Mouse (Mus musculus): ENCODE data around the gene Arhgef25. TPM values are rescaled to one million over a fixed set of nuclear protein-coding genes. Genes with fewer than 3 reads are reported as not detected.

Gene Arhgef25
- polyA plus RNA-seq, 1 experiment from 2014 or later, result 30.3 TPM

- Histone ChIP-seq H3K27me3 (no peaks in the 10 kb centered on the region), H3K9me3 (no peaks in the 10 kb centered on the region)
- ATAC-seq (ENCODE audit: low FRiP score, low read depth), result no peak
Observed at GRCm38 (mm10) chr10:127217177-127217576, 27.3 kb upstream of the Arhgef25 start.

DNA sequence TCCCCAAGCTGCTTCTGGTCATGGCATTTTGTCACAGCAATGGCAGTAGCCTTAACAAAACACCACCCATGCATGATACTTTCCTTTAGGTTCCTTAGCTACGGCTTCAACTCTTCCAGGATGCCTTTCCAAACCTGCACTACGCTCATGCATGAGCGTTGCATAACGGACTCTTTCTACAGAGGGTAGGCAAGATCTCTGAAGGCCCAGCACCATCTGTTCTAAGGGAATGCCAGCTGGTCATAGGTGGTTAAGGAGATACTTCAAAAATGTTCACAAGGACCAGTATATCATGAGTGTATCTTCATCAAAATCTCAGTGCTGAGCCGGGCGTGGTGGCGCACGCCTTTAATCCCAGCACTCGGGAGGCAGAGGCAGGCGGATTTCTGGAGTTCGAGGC is 26.6 kb upstream of the Arhgef25 start:
- WGBS, result 96% methylated on average over 11 of the region's 11 CpGs
- H3K4me1 ChIP-seq (replicated peaks), result no peaks in the 10 kb centered on the region
- H3K36me3 ChIP-seq, result no peaks in the 10 kb centered on the region
- no peak for ATAC-seq (ENCODE audit: low FRiP score, low read depth)
- no peak overlapping the region for H3K4me3 ChIP-seq
- no peak overlapping the region for H3K9ac ChIP-seq
- H3K27ac ChIP-seq (replicated peaks), result no peak overlapping the region
- no peaks in the 10 kb centered on the region for H3K9me3 ChIP-seq
- no peak overlapping the region for H3K4me2 ChIP-seq
- no peaks in the 10 kb centered on the region for H3K27me3 ChIP-seq

More at GRCm38 (mm10) chr10:127217177-127217576, 27.3 kb upstream of the Arhgef25 start:
- Histone ChIP-seq H3K4me1 (replicated peaks) (no peaks in the 10 kb centered on the region), H3K4me3 (no peak overlapping the region), H3K9ac (no peak overlapping the region), H3K27ac (replicated peaks) (no peak overlapping the region), H3K36me3 (no peaks in the 10 kb centered on the region), H3K4me2 (no peak overlapping the region)

- ATAC-seq (ENCODE audit: low FRiP score, low read depth), result no peak
- H3K9ac ChIP-seq, result no peak overlapping the region
- H3K27ac ChIP-seq (replicated peaks), result no peak overlapping the region
- H3K4me1 ChIP-seq (replicated peaks), result peaks cover 13% of the 10 kb centered on the region
- no peaks in the 10 kb centered on the region for H3K9me3 ChIP-seq
- H3K4me2 ChIP-seq, result no peak overlapping the region
- no peaks in the 10 kb centered on the region for H3K27me3 ChIP-seq
- H3K36me3 ChIP-seq, result no peaks in the 10 kb centered on the region
- WGBS, result 66% methylated on average over 1 of the region's 1 CpGs
- no peak overlapping the region for H3K4me3 ChIP-seq
Observed at GRCm38 (mm10) chr10:127214422-127214803, 24.5 kb upstream of the Arhgef25 start.

- Histone ChIP-seq H3K27me3 (no peaks in the 10 kb centered on the region), H3K36me3 (no peaks in the 10 kb centered on the region), H3K9ac (no peak overlapping the region), H3K4me1 (replicated peaks) (peaks cover 15% of the 10 kb centered on the region), H3K4me2 (no peak overlapping the region), H3K9me3 (no peaks in the 10 kb centered on the region), H3K4me3 (no peak overlapping the region), H3K27ac (replicated peaks) (no peak overlapping the region)
- 87% methylated on average over 13 of the region's 13 CpGs for WGBS
- ATAC-seq (ENCODE audit: low FRiP score, low read depth), result no peak
Observed at GRCm38 (mm10) chr10:127213704-127214421, 24.0 kb upstream of the Arhgef25 start.

GRCm38 (mm10) chr10:127213272-127213671 is 23.4 kb upstream of the Arhgef25 start:
- no peak overlapping the region for H3K9ac ChIP-seq
- H3K36me3 ChIP-seq, result no peaks in the 10 kb centered on the region
- H3K4me3 ChIP-seq, result no peak overlapping the region
- H3K4me2 ChIP-seq, result no peak overlapping the region
- no peaks in the 10 kb centered on the region for H3K9me3 ChIP-seq
- H3K27me3 ChIP-seq, result no peaks in the 10 kb centered on the region
- ATAC-seq (ENCODE audit: low FRiP score, low read depth), result no peak
- no peak overlapping the region for H3K27ac ChIP-seq (replicated peaks)
- 94% methylated on average over 8 of the region's 8 CpGs for WGBS
- H3K4me1 ChIP-seq (replicated peaks), result peaks cover 15% of the 10 kb centered on the region

GRCm38 (mm10) chr10:127211414-127211854 is 21.6 kb upstream of the Arhgef25 start, which contains the start of gene Pip4k2c:
Pip4k2c (minus strand) TSS chr10:127211585.
- under 1% methylated on average over 44 of the region's 47 CpGs for WGBS
- peak; percentile 96 for ATAC-seq (ENCODE audit: low FRiP score, low read depth)
- Histone ChIP-seq H3K36me3 (peaks cover 7% of the 10 kb centered on the region; the same call in 1 of the 2 replicates), H3K9me3 (no peaks in the 10 kb centered on the region), H3K9ac (peak within 1 kb of the TSS; percentile 85), H3K4me2 (peak within 1 kb of the TSS; percentile 93), H3K4me1 (replicated peaks) (peaks cover 15% of the 10 kb centered on the region), H3K27me3 (no peaks in the 10 kb centered on the region), H3K4me3 (peak within 1 kb of the TSS; percentile 81), H3K27ac (replicated peaks) (peak within 1 kb of the TSS; percentile 70)

DNA sequence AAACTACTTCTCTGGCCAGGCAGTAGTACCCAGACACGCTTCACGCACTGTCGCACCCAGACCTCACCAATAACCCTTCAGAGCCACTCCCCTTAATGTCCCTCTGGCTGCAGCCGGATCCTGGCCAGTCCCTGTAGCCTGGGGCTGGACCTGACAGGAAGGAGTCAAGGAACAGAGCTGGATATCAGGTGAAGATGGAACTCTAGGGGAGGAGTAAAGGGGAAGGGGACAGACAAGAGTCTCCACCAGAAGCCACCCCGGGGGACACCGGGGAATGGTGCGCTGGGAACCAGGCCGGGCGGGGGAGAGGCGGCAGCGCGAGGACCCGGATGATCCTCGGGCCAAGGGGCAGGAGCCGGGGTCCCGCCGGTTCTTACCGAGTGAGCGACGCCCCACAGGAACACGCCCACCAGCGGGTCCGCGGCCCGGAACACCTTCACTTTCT is 21.1 kb upstream of the Arhgef25 start:
- Histone ChIP-seq H3K4me1 (replicated peaks) (peaks cover 15% of the 10 kb centered on the region), H3K9ac (peak overlapping the region; percentile 85), H3K4me3 (peak overlapping the region; percentile 81), H3K27me3 (no peaks in the 10 kb centered on the region), H3K27ac (replicated peaks) (peak overlapping the region; percentile 70), H3K4me2 (peak overlapping the region; percentile 93), H3K36me3 (peaks cover 9% of the 10 kb centered on the region; the same call in 1 of the 2 replicates), H3K9me3 (no peaks in the 10 kb centered on the region)
- under 1% methylated on average over 22 of the region's 25 CpGs for WGBS
- peak; percentile 72 for ATAC-seq (ENCODE audit: low FRiP score, low read depth)

GRCm38 (mm10) chr10:127209928-127210570 is 20.2 kb upstream of the Arhgef25 start:
- H3K9ac ChIP-seq, result peak overlapping the region; percentile 85; the same call in 1 of the 2 replicates
- no peak overlapping the region for H3K27ac ChIP-seq (replicated peaks)

GRCm38 (mm10) chr10:127208921-127209320 is 19.0 kb upstream of the Arhgef25 start:
- Histone ChIP-seq H3K27ac (replicated peaks) (no peak overlapping the region), H3K9me3 (no peaks in the 10 kb centered on the region), H3K4me1 (replicated peaks) (peaks cover 15% of the 10 kb centered on the region), H3K4me3 (no peak overlapping the region), H3K4me2 (no peak overlapping the region), H3K9ac (0 out of 2 replicates have a peak overlapping the region, but pooled peaks have one; percentile 2), H3K27me3 (no peaks in the 10 kb centered on the region), H3K36me3 (peaks cover 27% of the 10 kb centered on the region)
- no peak for ATAC-seq (ENCODE audit: low FRiP score, low read depth)
- WGBS, result 85% methylated on average over 4 of the region's 4 CpGs

More at GRCm38 (mm10) chr10:127209928-127210570, 20.2 kb upstream of the Arhgef25 start:
- no peak for ATAC-seq (ENCODE audit: low FRiP score, low read depth)
- Histone ChIP-seq H3K9me3 (no peaks in the 10 kb centered on the region), H3K27me3 (no peaks in the 10 kb centered on the region), H3K36me3 (peaks cover 16% of the 10 kb centered on the region), H3K4me3 (peak overlapping the region; percentile 81), H3K4me1 (replicated peaks) (peaks cover 15% of the 10 kb centered on the region), H3K4me2 (peak overlapping the region; percentile 93)
- 88% methylated on average over 13 of the region's 13 CpGs for WGBS

GRCm38 (mm10) chr10:127205373-127205772 is 15.5 kb upstream of the Arhgef25 start:
- Histone ChIP-seq H3K4me2 (no peak overlapping the region), H3K4me3 (no peak overlapping the region), H3K9me3 (no peaks in the 10 kb centered on the region), H3K27me3 (no peaks in the 10 kb centered on the region), H3K9ac (no peak overlapping the region), H3K36me3 (peaks cover 47% of the 10 kb centered on the region), H3K27ac (replicated peaks) (no peak overlapping the region), H3K4me1 (replicated peaks) (peaks cover 8% of the 10 kb centered on the region)
- 91% methylated on average over 10 of the region's 10 CpGs for WGBS
- ATAC-seq (ENCODE audit: low FRiP score, low read depth), result no peak

- Histone ChIP-seq H3K4me2 (no peak overlapping the region), H3K36me3 (peaks cover 47% of the 10 kb centered on the region), H3K4me1 (replicated peaks) (0 out of 2 replicates have a peak, but pooled peaks cover 3% of the 10 kb centered on the region), H3K9me3 (no peaks in the 10 kb centered on the region), H3K27ac (replicated peaks) (no peak overlapping the region), H3K27me3 (no peaks in the 10 kb centered on the region), H3K9ac (no peak overlapping the region), H3K4me3 (no peak overlapping the region)
- no peak for ATAC-seq (ENCODE audit: low FRiP score, low read depth)
- 92% methylated on average over 5 of the region's 5 CpGs for WGBS
Observed at GRCm38 (mm10) chr10:127204589-127204988, 14.7 kb upstream of the Arhgef25 start.

DNA sequence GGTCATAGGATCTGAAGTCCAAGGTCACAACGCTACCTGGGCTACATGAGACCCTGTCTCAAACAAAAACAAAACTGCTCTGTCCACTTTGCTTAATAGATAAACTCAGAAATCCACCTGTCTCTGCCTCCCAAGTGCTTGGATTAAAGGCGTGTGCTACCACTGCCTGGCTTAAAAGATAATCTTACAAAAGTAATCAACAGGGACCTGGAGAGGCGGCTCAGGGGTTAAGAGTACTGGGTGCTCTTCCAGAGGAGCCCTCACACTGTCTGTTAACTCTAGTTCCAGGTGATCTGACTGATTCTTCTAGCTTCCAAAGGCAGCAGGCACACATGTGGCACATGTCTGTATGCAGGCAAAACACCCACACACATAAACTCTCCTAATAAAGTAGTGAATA is 13.2 kb upstream of the Arhgef25 start:
- no peaks in the 10 kb centered on the region for H3K9me3 ChIP-seq
- H3K27ac ChIP-seq (replicated peaks), result no peak overlapping the region
- peaks cover 59% of the 10 kb centered on the region for H3K36me3 ChIP-seq
- no peak overlapping the region for H3K9ac ChIP-seq
- no peak for ATAC-seq (ENCODE audit: low FRiP score, low read depth)
- no peak overlapping the region for H3K4me3 ChIP-seq
- 93% methylated on average over 3 of the region's 3 CpGs for WGBS
- no peaks in the 10 kb centered on the region for H3K27me3 ChIP-seq
- no peaks in the 10 kb centered on the region for H3K4me1 ChIP-seq (replicated peaks)
- H3K4me2 ChIP-seq, result no peak overlapping the region

Data from hindbrain, embryonic 15.5 days (tissue).